Mouse (Mus musculus) layer of hippocampus, adult 18-20 months (tissue): Measurements from ENCODE around the gene Bcas3. TPM values are rescaled to one million over a fixed set of nuclear protein-coding genes. Genes with fewer than 3 reads are reported as not detected.
"Not testable (repeated sequence)": the region's sequence is repeated elsewhere in the genome, so short reads cannot be mapped to it uniquely, and the experiment has no call there.

Source experiments
- DNase-seq, 2 experiments: peaks; one replicate each; pipeline ENCODE4 v3.0.0; 2022; ENCODE audit warnings: low spot score in 2 of 2
- total RNA-seq, 2 experiments: library from RNA; stranded (reverse); gene quantifications; 2 replicates each; pipeline ENCODE4 v1.2.3; 2021

Bcas3 gene
- total RNA-seq, 2 experiments from 2014 or later, result 70.0 to 78.5 TPM

DNA sequence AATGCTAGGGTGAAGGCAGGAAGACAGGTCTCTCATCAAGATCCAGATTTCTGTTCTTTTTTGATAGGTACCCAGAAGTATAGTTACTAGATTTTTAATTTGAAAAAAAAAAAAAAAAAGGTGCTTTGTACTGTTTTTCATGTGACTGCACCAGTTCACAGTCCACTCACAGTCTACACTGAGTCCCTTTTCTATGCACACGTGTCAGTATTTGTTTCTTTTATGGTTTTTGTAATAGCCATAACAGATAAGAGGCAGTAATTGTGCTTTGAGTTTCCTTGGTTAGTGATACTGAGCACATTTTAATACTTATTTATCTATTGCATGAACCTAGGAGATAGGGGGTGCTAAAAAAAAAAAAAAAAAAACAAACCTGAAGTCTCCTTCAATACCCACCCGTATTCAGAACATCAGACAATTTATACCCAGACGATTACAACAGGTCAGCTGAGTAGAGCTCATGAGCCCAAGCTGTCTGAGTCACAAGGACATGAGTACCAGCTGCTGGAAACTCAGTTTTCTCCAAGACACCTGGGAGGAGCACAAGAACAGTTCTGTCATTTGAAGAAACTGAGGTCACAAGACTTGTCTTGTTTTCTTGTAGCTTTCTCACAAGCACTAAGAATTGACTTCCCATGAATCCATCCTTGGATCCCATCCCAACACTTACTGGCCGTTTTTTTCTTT lies 351.2 kb downstream of the Bcas3 start:
- DNase-seq, result no peak

DNA sequence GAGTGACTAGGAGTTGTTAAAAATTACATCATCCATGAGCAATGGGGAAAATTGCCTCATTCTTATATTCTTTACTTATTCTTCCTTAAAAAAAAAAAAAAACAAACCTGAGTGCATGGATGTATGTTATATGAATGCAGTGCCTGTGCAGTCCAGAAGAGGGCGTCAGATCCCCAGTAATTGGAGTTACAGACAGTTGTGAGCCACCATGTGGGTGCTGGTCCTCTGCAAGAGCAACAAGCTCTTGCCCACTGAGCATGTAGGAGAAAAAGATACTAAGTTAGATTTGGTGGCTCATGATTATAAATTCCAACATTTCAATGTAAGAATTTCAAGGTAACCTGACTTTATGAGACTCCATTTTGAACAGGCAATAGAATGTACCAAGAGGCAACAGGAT lies 353.7 kb downstream of the Bcas3 start:
- no peak for DNase-seq

DNA sequence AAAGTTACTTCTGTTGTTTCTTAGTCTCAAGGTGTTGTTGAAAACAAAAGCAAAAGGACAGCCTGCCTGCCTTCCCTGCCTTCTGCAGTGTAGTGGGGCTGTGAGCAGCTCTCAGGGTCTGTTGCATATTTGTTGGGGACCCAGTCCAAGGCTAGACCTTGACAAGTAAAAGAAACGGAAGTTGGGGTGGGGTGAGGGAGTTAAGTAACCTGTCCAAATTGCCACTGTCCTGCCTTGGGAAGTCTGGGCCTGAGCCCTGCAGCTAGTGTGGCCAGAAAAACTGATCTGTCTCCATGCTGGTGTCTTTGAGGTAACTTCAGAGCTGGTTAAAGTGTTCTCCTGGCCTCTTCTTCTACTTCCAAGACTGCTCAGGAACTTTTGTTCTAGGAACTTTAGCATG lies 354.5 kb downstream of the Bcas3 start:
- DNase-seq, result no peak

DNA sequence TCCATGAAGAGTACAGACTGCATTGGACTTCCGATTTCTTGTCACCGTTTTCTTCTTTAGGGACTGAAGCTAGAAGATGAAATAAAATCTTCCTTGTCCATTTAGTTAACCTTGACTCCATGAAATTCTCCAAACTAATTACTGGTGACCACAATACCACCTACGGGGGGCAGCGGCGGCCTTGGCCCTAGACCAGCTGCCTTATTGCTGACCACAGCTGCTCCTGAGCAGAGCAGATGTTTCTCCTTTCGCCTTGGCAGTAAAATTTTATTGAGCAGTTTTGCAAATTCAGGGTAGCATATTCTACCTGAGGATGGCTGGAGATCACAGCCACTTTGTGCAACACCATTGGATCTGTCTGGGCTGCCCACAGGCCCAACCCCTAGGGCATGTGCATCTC lies 356.2 kb downstream of the Bcas3 start:
- no peak for DNase-seq

DNA sequence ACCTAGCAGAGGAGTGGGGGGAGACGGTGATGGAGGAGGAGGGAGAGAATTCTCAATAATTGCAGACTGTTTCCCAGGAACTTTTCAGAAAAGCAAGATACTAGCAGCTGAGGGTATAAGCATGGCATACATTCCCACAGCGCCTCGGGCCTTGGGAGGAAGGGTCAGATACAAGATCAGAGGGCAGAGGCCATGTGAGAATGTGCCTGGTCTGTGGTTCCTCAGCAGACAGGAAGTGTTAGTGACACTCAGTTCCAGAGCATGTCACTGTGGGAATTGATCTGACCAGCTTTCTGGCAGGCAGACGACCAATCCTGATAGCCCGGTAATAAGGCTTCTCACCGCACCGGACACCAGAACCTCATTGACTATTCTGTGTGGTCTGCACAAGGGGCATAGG lies 357.2 kb downstream of the Bcas3 start:
- DNase-seq, result no peak

DNA sequence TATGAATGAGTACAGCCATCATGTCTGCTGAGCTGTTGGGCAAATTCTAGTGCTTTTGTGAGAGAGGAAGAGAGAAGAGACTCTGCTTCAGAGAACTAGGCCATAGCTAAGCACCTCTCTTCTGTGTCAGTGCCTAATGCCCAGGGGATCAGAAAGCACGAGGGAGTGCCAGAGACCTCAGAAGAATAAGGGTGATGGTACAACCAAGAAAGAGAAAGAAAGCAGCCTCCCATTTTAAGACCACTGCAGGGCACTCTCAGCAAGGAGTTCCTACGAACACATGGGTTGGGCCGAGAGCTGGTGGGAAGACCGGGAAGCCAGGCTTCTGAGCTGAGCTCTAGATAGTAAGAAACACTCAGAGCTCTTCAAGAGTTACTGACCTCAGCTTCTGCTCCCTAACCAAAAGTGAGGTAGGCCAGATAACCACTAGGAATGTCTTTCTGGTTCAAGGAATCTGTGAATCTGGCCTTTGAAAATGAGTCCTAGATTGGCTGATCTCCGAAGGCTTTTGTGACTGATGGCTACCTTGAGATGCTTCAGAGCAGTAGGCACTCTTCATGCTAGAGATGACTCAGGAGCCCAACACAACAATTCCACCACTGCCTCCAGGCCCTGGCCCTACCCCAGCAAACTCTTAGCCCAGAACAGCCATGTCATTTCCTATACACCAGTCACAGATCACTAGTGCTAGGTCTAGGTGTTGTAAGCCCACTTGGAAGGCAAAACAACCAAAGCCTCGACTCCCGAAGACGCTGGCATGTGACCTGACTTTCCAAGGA lies 359.2 kb downstream of the Bcas3 start:
- no peak for DNase-seq

- no peak for DNase-seq
Measured at GRCm38 (mm10) chr11:85712860-85713813, 360.2 kb downstream of the Bcas3 start.

DNA sequence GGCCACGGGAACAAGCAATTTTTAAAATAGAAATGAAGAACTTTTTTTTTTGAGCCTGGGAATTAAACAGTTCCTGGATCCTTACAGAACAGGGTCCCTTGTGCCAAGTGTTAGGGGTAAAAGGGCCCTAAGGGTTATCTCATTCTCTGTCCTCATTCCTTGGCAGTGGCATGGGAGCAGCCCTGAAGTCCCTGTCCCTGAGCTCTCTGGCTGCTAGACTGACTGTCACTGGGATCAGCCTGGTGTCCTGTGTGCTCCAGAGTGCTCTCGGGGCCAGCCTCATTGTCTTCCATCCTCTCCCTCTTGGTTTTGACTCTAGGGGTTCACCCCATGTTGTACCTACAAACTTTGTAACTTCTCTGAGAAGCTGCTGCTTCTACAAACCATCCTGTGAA lies 360.8 kb downstream of the Bcas3 start:
- DNase-seq, result no peak

DNA sequence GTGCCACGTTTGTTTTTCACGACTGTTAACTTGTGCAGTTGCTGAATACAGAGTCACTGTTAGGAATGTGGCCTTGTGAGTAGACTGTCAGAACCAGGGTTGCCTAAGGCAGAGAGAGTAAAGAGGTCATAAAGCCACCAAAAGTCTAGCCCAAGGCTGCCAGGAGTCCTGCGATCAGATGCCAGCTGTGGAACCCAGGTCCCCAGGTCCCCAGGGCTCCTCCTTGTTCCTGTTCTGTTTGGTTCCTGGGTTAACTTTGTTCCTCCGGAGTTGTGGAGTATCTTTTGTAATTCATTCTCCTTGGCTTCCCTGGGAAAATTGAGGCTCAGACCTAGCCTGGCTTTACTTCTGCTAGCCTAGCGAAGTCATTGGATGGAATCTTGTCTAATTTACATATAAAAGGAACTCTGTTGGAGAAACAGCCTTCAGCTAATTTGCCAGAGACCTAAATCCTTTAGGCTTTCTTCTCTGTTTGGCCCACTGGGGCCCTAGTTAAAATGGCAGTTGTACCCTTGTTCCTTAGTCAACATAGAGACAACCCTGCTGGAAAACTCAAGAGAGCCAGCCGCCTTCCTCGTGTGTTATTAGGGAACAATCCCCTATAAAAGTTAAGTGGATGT lies 361.5 kb downstream of the Bcas3 start:
- no peak for DNase-seq

DNA sequence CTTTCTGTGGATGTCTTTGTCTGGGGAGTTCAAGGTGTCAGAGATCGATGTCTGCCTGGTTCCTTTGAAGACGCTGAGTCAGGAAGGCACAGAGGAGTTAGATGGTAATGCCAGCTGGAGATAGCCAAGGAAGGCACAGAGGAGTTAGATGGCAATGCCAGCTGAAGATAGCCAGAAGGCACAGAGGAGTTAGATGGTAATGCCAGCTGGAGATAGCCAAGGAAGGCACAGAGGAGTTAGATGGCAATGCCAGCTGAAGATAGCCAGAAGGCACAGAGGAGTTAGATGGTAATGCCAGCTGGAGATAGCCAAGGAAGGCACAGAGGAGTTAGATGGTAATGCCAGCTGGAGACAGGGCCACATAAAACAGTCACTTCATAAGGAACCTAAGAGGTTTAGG lies 363.8 kb downstream of the Bcas3 start:
- not testable (repeated sequence) for DNase-seq

DNA sequence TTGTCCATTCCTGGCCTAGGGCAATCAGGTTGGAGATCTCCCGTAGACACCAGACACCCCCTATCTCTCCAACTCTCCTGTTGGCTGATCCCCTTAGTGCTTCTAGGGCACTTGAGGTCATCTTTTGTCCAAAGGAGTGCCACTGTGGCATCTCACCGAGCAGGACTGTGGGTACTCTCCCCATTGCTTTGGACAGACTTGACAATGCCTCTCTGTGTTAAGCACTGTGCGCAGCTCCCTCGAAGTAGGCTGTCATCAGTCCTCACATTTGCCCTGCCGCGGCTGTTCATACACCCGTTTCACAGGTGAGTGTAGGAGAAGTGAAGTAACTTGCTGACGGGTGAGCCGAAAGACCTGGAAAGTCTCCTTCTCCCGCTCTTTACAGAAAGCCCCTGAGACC lies 366.1 kb downstream of the Bcas3 start:
- DNase-seq, result no peak

GRCm38 (mm10) chr11:85719766-85720165 lies 366.8 kb downstream of the Bcas3 start:
- no peak for DNase-seq

GRCm38 (mm10) chr11:85720269-85720773 lies 367.4 kb downstream of the Bcas3 start:
- DNase-seq, result no peak

DNA sequence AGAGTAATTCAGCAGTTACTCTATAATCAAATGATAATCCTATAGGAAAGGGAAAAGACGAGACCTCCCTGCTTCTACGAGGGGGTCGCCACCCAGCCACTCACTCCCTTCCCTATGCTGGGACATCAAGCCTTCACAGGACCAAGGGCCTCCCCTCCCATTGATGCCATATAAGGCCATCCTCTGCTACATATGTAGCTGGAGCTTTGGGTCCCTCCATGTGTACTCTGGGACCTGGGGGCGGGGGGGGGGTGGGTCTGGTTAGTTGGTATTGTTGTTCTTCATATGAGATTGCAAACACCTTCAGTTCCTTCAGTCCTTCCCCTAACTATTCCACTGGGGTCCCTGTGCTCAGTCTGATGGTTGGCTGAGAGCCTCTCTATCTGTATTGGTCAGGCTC lies 369.0 kb downstream of the Bcas3 start:
- DNase-seq, result no peak

GRCm38 (mm10) chr11:85724159-85724558 lies 371.2 kb downstream of the Bcas3 start:
- DNase-seq, result no peak

- no peak for DNase-seq
Measured at GRCm38 (mm10) chr11:85729725-85730124, 376.8 kb downstream of the Bcas3 start.

- no peak for DNase-seq
Measured at GRCm38 (mm10) chr11:85732462-85733012, 379.6 kb downstream of the Bcas3 start.

DNA sequence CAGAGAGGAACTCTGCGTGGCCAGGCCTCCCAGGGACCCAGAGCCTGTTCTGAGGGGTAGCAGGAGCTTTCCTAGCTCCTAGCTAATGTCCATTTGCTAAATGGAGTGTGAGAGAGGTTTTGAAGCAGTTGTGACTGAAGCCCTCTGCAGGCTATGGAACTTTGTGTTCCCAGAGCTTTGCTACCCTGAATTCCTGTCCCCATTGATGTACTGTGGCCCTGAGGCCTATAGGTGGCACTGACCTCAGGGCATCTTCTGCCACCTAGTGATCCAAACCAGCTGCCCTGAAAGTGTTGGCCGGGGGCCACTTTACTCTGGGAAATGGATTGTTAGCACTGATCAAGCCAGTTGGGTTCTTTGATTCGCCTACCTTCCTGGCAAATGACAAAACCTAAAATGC lies 380.6 kb downstream of the Bcas3 start:
- DNase-seq, result no peak

- no peak for DNase-seq
Measured at GRCm38 (mm10) chr11:85734317-85735211, 381.6 kb downstream of the Bcas3 start.

- no peak for DNase-seq
Measured at GRCm38 (mm10) chr11:85737227-85737626, 384.3 kb downstream of the Bcas3 start.
